Mouse (Mus musculus): ENCODE data around the gene Brpf1. TPM values are rescaled to one million over a fixed set of nuclear protein-coding genes. Genes with fewer than 3 reads are reported as not detected.

Brpf1 gene
- polyA plus RNA-seq, 1 experiment from 2014 or later, result 12.5 TPM

GRCm38 (mm10) chr6:113368124-113368523, 61.2 kb downstream of the Brpf1 start:
- H3K4me3 ChIP-seq (replicated peaks; ENCODE audit: low read depth, low read length), result no peak overlapping the region
- ATAC-seq (replicated peaks; ENCODE audit: low FRiP score, low read depth) (no peak), DNase-seq (ENCODE audit: low spot score) (no peak)
- no peaks in the 10 kb centered on the region for H3K27me3 ChIP-seq (ENCODE audit: insufficient read depth, low read length)
- H3K27ac ChIP-seq, result peak overlapping the region; percentile 31; the same call in 1 of the 2 replicates
- no peaks in the 10 kb centered on the region for H3K9me3 ChIP-seq (replicated peaks; ENCODE audit: low read length)
- 78% methylated on average over 7 of the region's 7 CpGs for WGBS
- H3K4me2 ChIP-seq (ENCODE audit: low read length), result no peak overlapping the region
- peaks cover 38% of the 10 kb centered on the region for H3K36me3 ChIP-seq (ENCODE audit: insufficient read depth, low read length)
- H3K4me1 ChIP-seq (replicated peaks; ENCODE audit: insufficient read depth, low read length), result no peaks in the 10 kb centered on the region
- no peak for TF ChIP-seq CTCF (IDR thresholded peaks at IDR 0.05; ENCODE audit: low read depth)
- H3K9ac ChIP-seq (ENCODE audit: low read depth, low read length), result no peak overlapping the region

- no peak for DNase-seq (ENCODE audit: low spot score)
- H3K9ac ChIP-seq (ENCODE audit: low read depth, low read length), result no peak overlapping the region
- no peak overlapping the region for H3K4me3 ChIP-seq (replicated peaks; ENCODE audit: low read depth, low read length)
- H3K9me3 ChIP-seq (replicated peaks; ENCODE audit: low read length), result no peaks in the 10 kb centered on the region
- H3K4me1 ChIP-seq (replicated peaks; ENCODE audit: insufficient read depth, low read length), result no peaks in the 10 kb centered on the region
- TF ChIP-seq CTCF (IDR thresholded peaks at IDR 0.05; ENCODE audit: low read depth), result no peak
- no peak for ATAC-seq (replicated peaks; ENCODE audit: low FRiP score, low read depth)
- H3K27me3 ChIP-seq (ENCODE audit: insufficient read depth, low read length), result no peaks in the 10 kb centered on the region
- WGBS, result 71% methylated on average over 5 of the region's 5 CpGs
- no peak overlapping the region for H3K4me2 ChIP-seq (ENCODE audit: low read length)
- H3K36me3 ChIP-seq (ENCODE audit: insufficient read depth, low read length), result peaks cover 41% of the 10 kb centered on the region
- H3K27ac ChIP-seq, result peak overlapping the region; percentile 31; the same call in 1 of the 2 replicates
Observed at GRCm38 (mm10) chr6:113368577-113368976, 61.6 kb downstream of the Brpf1 start.

- Histone ChIP-seq H3K27ac (peak overlapping the region; percentile 76), H3K36me3 (ENCODE audit: insufficient read depth, low read length) (peaks cover 56% of the 10 kb centered on the region), H3K9ac (ENCODE audit: low read depth, low read length) (no peak overlapping the region), H3K27me3 (ENCODE audit: insufficient read depth, low read length) (no peaks in the 10 kb centered on the region), H3K9me3 (replicated peaks; ENCODE audit: low read length) (no peaks in the 10 kb centered on the region), H3K4me2 (ENCODE audit: low read length) (no peak overlapping the region), H3K4me3 (replicated peaks; ENCODE audit: low read depth, low read length) (no peak overlapping the region), H3K4me1 (replicated peaks; ENCODE audit: insufficient read depth, low read length) (no peaks in the 10 kb centered on the region)
- ATAC-seq (replicated peaks; ENCODE audit: low FRiP score, low read depth) (peak; percentile 68), DNase-seq (ENCODE audit: low spot score) (peak; percentile 38)
- 81% methylated on average over 20 of the region's 20 CpGs for WGBS
- TF ChIP-seq CTCF (IDR thresholded peaks at IDR 0.05; ENCODE audit: low read depth), result no peak
Observed at GRCm38 (mm10) chr6:113370194-113370929, 63.4 kb downstream of the Brpf1 start.

- H3K27ac ChIP-seq, result no peak overlapping the region
- DNase-seq (ENCODE audit: low spot score), result no peak
- no peak for TF ChIP-seq CTCF (IDR thresholded peaks at IDR 0.05; ENCODE audit: low read depth)
- H3K36me3 ChIP-seq (ENCODE audit: insufficient read depth, low read length), result peaks cover 55% of the 10 kb centered on the region
- H3K9me3 ChIP-seq (replicated peaks; ENCODE audit: low read length), result no peaks in the 10 kb centered on the region
- no peak for ATAC-seq (replicated peaks; ENCODE audit: low FRiP score, low read depth)
- no peaks in the 10 kb centered on the region for H3K4me1 ChIP-seq (replicated peaks; ENCODE audit: insufficient read depth, low read length)
- H3K27me3 ChIP-seq (ENCODE audit: insufficient read depth, low read length), result no peaks in the 10 kb centered on the region
- no peak overlapping the region for H3K4me3 ChIP-seq (replicated peaks; ENCODE audit: low read depth, low read length)
- H3K4me2 ChIP-seq (ENCODE audit: low read length), result no peak overlapping the region
- no peak overlapping the region for H3K9ac ChIP-seq (ENCODE audit: low read depth, low read length)
- 92% methylated on average over 4 of the region's 4 CpGs for WGBS
Observed at GRCm38 (mm10) chr6:113373491-113373890, 66.6 kb downstream of the Brpf1 start.

Other genes with a start within 250 kb of the Brpf1 start
- 46.4 and 50.3 TPM in 2 replicates for gene Setd5, start 229.8 kb upstream of the Brpf1 start, polyA plus RNA-seq (2015; fragmentation: Nextera tagmentation; extraction: Ambion mirVana)
- 0.20 and 0.45 TPM in 2 replicates for gene Lhfpl4, start 111.8 kb upstream of the Brpf1 start, polyA plus RNA-seq (2015; fragmentation: Nextera tagmentation; extraction: Ambion mirVana)
- 30.5 and 33.7 TPM in 2 replicates for gene Mtmr14, start 69.3 kb upstream of the Brpf1 start, polyA plus RNA-seq (2015; fragmentation: Nextera tagmentation; extraction: Ambion mirVana)
- not detected in 2 replicates for gene Cpne9, start 24.8 kb upstream of the Brpf1 start, polyA plus RNA-seq (2015; fragmentation: Nextera tagmentation; extraction: Ambion mirVana)
- 14.0 TPM in 2 replicates for gene Ogg1, start 19.8 kb downstream of the Brpf1 start, polyA plus RNA-seq (2015; fragmentation: Nextera tagmentation; extraction: Ambion mirVana)
- 90.6 and 99.7 TPM in 2 replicates for gene Camk1, start 36.8 kb downstream of the Brpf1 start, polyA plus RNA-seq (2015; fragmentation: Nextera tagmentation; extraction: Ambion mirVana)
- gene Tada3, start 70.7 kb downstream of the Brpf1 start, polyA plus RNA-seq (2015; fragmentation: Nextera tagmentation; extraction: Ambion mirVana), result 37.9 and 39.9 TPM in 2 replicates
- 375 and 420 TPM in 2 replicates for gene Arpc4, start 71.0 kb downstream of the Brpf1 start, polyA plus RNA-seq (2015; fragmentation: Nextera tagmentation; extraction: Ambion mirVana)
- 1.5 and 2.0 TPM in 2 replicates for gene Ttll3, start 82.1 kb downstream of the Brpf1 start, polyA plus RNA-seq (2015; fragmentation: Nextera tagmentation; extraction: Ambion mirVana)
- 24.4 and 30.5 TPM in 2 replicates for gene Rpusd3, start 112.2 kb downstream of the Brpf1 start, polyA plus RNA-seq (2015; fragmentation: Nextera tagmentation; extraction: Ambion mirVana)
- gene Cidec, start 128.6 kb downstream of the Brpf1 start, polyA plus RNA-seq (2015; fragmentation: Nextera tagmentation; extraction: Ambion mirVana), result 0.17 and 0.23 TPM in 2 replicates
- 111 and 114 TPM in 2 replicates for gene Jagn1, start 135.4 kb downstream of the Brpf1 start, polyA plus RNA-seq (2015; fragmentation: Nextera tagmentation; extraction: Ambion mirVana)
- gene Il17re, start 151.3 kb downstream of the Brpf1 start, polyA plus RNA-seq (2015; fragmentation: Nextera tagmentation; extraction: Ambion mirVana), result 10.9 and 11.1 TPM in 2 replicates
- 28.0 and 28.8 TPM in 2 replicates for gene Il17rc, start 164.3 kb downstream of the Brpf1 start, polyA plus RNA-seq (2015; fragmentation: Nextera tagmentation; extraction: Ambion mirVana)
- gene Creld1, start 176.2 kb downstream of the Brpf1 start, polyA plus RNA-seq (2015; fragmentation: Nextera tagmentation; extraction: Ambion mirVana), result 25.7 and 28.7 TPM in 2 replicates
- gene Prrt3, start 194.8 kb downstream of the Brpf1 start, polyA plus RNA-seq (2015; fragmentation: Nextera tagmentation; extraction: Ambion mirVana), result 0.52 and 0.55 TPM in 2 replicates
- gene Emc3, start 224.5 kb downstream of the Brpf1 start, polyA plus RNA-seq (2015; fragmentation: Nextera tagmentation; extraction: Ambion mirVana), result 114 and 118 TPM in 2 replicates
- gene Fancd2, start 224.5 kb downstream of the Brpf1 start, polyA plus RNA-seq (2015; fragmentation: Nextera tagmentation; extraction: Ambion mirVana), result 3.0 and 5.1 TPM in 2 replicates